Mouse (Mus musculus) testis, adult 2 months (tissue): ENCODE measurements around the gene Eef1akmt2.

Experiments
- CTCF ChIP-seq: fragments of 200-500 bp; IDR thresholded peaks from 2 replicates; pipeline ENCODE4 v1.5.1; 2012; ENCODE audit warnings: low read depth, mild to moderate bottlenecking, inconsistent platforms, low read length, moderate library complexity; ENCODE audit not compliant: control insufficient read depth, insufficient read depth, insufficient replicate concordance
- POLR2A ChIP-seq: fragments of 200-500 bp; IDR thresholded peaks from 2 replicates; pipeline ENCODE4 v1.6.1; 2012; ENCODE audit warnings: low read depth, mild to moderate bottlenecking, inconsistent platforms, low read length, moderate library complexity; ENCODE audit not compliant: control insufficient read depth

GRCm38 (mm10) chr7:132809721-132810120 lies 42.8 kb downstream of the Eef1akmt2 start:
- TF ChIP-seq POLR2A (no peak), CTCF (no peak)
